Mouse (Mus musculus) midbrain, embryonic 15.5 days (tissue): ENCODE measurements around the gene Dhx40. TPM values are rescaled to one million over a fixed set of nuclear protein-coding genes. Genes with fewer than 3 reads are reported as not detected.
"Not testable (repeated sequence)": the region's sequence is repeated elsewhere in the genome, so short reads cannot be mapped to it uniquely, and the experiment has no call there.

ENCODE experiments used
- ATAC-seq: fragments of 200-750 bp; cut with Nextera tagmentation; replicated peaks from 2 replicates; pipeline ENCODE4 v1.8.0; 2017; ENCODE audit warnings: moderate TSS enrichment
- H3K27ac ChIP-seq: fragments of 300-500 bp; sonication (generic); 2 replicates; pipeline ENCODE4 v1.5.1; 2015; ENCODE audit warnings: mild to moderate bottlenecking, inconsistent platforms
- H3K27me3 ChIP-seq: fragments of 300-500 bp; sonication (generic); replicated peaks from 2 replicates; pipeline ENCODE4 v1.6.1; 2015; ENCODE audit warnings: inconsistent platforms
- H3K36me3 ChIP-seq: fragments of 300-500 bp; sonication (generic); replicated peaks from 2 replicates; pipeline ENCODE4 v1.6.1; 2015; ENCODE audit warnings: inconsistent platforms
- H3K4me1 ChIP-seq: fragments of 300-500 bp; sonication (generic); 2 replicates; pipeline ENCODE4 v1.6.1; 2015; ENCODE audit warnings: inconsistent platforms
- H3K4me2 ChIP-seq: fragments of 300-500 bp; sonication (generic); 2 replicates; pipeline ENCODE4 v1.6.1; 2015; ENCODE audit warnings: inconsistent platforms, mild to moderate bottlenecking, moderate library complexity
- H3K4me3 ChIP-seq: fragments of 300-500 bp; sonication (generic); 2 replicates; pipeline ENCODE4 v1.5.1; 2015; ENCODE audit warnings: mild to moderate bottlenecking, inconsistent platforms
- H3K9ac ChIP-seq: fragments of 300-500 bp; sonication (generic); 2 replicates; pipeline ENCODE4 v1.6.1; 2015; ENCODE audit warnings: mild to moderate bottlenecking, inconsistent platforms
- H3K9me3 ChIP-seq: fragments of 300-500 bp; sonication (generic); 2 replicates; pipeline ENCODE4 v1.6.1; 2016; ENCODE audit warnings: inconsistent platforms
- WGBS: fragments of 180-500 bp; shearing (Covaris S2); methylation state at CpG from one replicate; pipeline ENCODE4 v1.1.7; 2015; ENCODE audit warnings: mixed read lengths; 5-methylcytosine and 5-hydroxymethylcytosine counted together
- polyA plus RNA-seq: library from polyadenylated mRNA; unstranded; fragments of >200 nt; fragmentation: Nextera tagmentation; extraction: Ambion mirVana; gene quantifications from 2 replicates; pipeline ENCODE4 v1.2.1, GENCODE M21; 2015

Gene Dhx40
- polyA plus RNA-seq, 1 experiment from 2014 or later: 21.7 TPM

GRCm38 (mm10) chr11:86813256-86813655 is 5.7 kb upstream of the Dhx40 start:
- not testable (repeated sequence) for H3K4me3 ChIP-seq, H3K27me3 ChIP-seq, H3K27ac ChIP-seq, H3K9me3 ChIP-seq, ATAC-seq, H3K9ac ChIP-seq, H3K4me1 ChIP-seq, H3K36me3 ChIP-seq, H3K4me2 ChIP-seq
- WGBS: 75% methylated on average over 5 of the region's 11 CpGs

- H3K4me2 ChIP-seq: no peak overlapping the region
- no peak overlapping the region for H3K4me3 ChIP-seq
- H3K4me1 ChIP-seq: peaks cover 12% of the 10 kb centered on the region
- H3K9ac ChIP-seq: no peak overlapping the region
- H3K9me3 ChIP-seq: no peaks in the 10 kb centered on the region
- H3K36me3 ChIP-seq: no peaks in the 10 kb centered on the region; the same call in 1 of the 2 replicates
- no peak for ATAC-seq
- H3K27me3 ChIP-seq: no peaks in the 10 kb centered on the region
- no peak overlapping the region for H3K27ac ChIP-seq
- 87% methylated on average over 1 of the region's 1 CpGs for WGBS
Measured at GRCm38 (mm10) chr11:86811326-86811630, 3.7 kb upstream of the Dhx40 start.

- Histone ChIP-seq H3K27ac (no peak overlapping the region), H3K36me3 (no peaks in the 10 kb centered on the region; the same call in 1 of the 2 replicates), H3K9me3 (no peaks in the 10 kb centered on the region), H3K4me2 (no peak overlapping the region), H3K9ac (no peak overlapping the region), H3K4me3 (no peak overlapping the region), H3K27me3 (no peaks in the 10 kb centered on the region), H3K4me1 (peaks cover 14% of the 10 kb centered on the region)
- no peak for ATAC-seq
- 81% methylated on average over 2 of the region's 2 CpGs for WGBS
Measured at GRCm38 (mm10) chr11:86810572-86811325, 3.2 kb upstream of the Dhx40 start.

- Histone ChIP-seq H3K4me2 (no peak overlapping the region), H3K9me3 (no peaks in the 10 kb centered on the region), H3K27ac (no peak overlapping the region), H3K4me1 (peaks cover 14% of the 10 kb centered on the region), H3K36me3 (no peaks in the 10 kb centered on the region; the same call in 1 of the 2 replicates), H3K4me3 (no peak overlapping the region), H3K27me3 (no peaks in the 10 kb centered on the region), H3K9ac (no peak overlapping the region)
- 72% methylated on average over 4 of the region's 4 CpGs for WGBS
- ATAC-seq: no peak
Measured at GRCm38 (mm10) chr11:86809828-86810227, 2.3 kb upstream of the Dhx40 start.

DNA sequence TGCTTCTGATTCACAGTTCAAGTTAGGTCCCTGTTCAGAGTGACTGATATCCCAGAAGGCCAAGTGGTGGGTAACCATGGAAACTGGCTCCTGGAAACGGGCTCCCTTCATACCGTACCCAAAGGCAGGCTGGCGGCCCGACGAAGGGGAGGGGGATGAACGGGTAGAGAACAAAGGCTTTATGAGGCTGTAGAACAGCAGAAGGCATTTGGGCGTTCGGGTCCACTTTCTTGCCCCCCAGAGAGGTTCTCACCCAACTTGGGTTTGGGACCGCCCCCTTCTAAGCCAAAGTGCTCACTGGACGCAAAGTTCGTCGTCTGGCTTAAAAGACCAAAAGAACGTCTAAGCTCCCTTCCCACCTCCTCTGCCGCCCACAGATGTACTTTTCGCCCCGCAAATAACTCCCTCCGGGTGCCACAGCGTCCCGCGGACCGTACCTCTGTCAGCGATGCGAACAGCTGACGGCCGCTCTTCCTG is 507 bp downstream of the Dhx40 start:
- Histone ChIP-seq H3K27ac (peak overlapping the region; percentile 85), H3K9me3 (no peaks in the 10 kb centered on the region), H3K27me3 (no peaks in the 10 kb centered on the region), H3K9ac (peak overlapping the region; percentile 60), H3K4me1 (peaks cover 14% of the 10 kb centered on the region), H3K36me3 (peaks cover 7% of the 10 kb centered on the region), H3K4me3 (peak overlapping the region; percentile 97), H3K4me2 (peak overlapping the region; percentile 59)
- WGBS: under 1% methylated on average over 25 of the region's 25 CpGs
- peak; percentile 93 for ATAC-seq

DNA sequence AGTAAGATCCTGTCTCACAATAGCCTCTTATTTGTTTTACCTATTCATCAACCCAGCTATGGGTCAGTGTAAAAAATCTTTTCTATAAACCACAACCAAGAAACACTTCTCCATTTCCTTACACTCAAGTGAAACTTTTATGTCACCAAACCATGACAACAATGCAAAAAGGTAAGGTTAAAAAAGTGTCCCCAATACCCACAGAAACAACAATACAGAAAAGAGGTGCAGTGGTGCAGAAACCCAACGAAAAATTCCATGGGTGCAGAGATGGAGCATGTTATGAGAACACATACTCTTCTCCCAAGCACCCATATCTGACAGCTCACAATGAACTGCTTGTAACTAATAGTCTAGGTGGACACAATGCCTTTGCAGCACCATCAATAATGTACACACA is 13.4 kb downstream of the Dhx40 start:
- Histone ChIP-seq H3K27ac (no peak overlapping the region), H3K4me1 (no peaks in the 10 kb centered on the region), H3K36me3 (peaks cover 27% of the 10 kb centered on the region; the same call in 1 of the 2 replicates), H3K4me2 (no peak overlapping the region), H3K9me3 (no peaks in the 10 kb centered on the region), H3K27me3 (no peaks in the 10 kb centered on the region), H3K4me3 (no peak overlapping the region), H3K9ac (no peak overlapping the region)
- ATAC-seq: no peak
- 71% methylated on average over 1 of the region's 1 CpGs for WGBS

DNA sequence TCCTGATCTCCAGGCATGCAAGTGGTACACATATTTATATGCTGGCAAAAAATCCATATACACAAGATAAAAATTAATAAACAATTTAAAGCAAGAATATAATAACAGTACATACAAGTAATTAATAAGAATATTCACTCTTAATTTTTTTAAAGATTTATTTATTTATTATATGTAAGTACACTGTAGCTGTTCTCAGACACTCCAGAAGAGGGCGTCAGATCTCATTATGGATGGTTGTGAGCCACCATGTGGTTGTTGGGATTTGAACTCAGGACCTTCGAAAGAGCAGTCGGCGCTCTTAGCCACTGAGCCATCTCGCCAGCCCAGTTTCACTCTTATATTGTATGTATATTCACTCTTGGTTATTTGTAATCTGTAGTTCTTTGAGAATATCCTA is 20.1 kb downstream of the Dhx40 start:
- H3K9me3 ChIP-seq, H3K4me1 ChIP-seq, H3K27ac ChIP-seq, H3K27me3 ChIP-seq, H3K4me3 ChIP-seq, ATAC-seq, H3K4me2 ChIP-seq, H3K9ac ChIP-seq: not testable (repeated sequence)
- 93% methylated on average over 5 of the region's 5 CpGs for WGBS
- H3K36me3 ChIP-seq: peaks cover 34% of the 10 kb centered on the region

DNA sequence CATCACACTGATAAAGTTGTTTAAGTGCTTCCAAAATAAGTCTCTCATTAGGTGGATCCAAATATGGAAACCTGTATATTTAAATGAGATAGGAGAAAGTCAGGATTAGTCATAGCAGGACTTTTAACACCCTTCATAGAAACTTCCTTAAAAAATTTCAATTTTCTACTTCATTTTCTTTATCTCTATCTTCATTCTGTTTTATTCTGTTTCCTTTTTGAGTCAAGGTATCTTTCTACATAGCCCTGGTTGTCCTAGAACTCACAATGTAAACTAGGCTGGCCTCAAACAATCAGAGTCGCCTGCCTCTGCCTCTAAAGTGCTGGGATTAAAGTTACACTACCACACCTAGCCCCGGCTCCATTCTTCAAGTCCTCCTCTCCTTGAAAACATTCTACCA is 21.8 kb downstream of the Dhx40 start:
- peaks cover 42% of the 10 kb centered on the region for H3K36me3 ChIP-seq
- H3K4me2 ChIP-seq: no peak overlapping the region
- no peak for ATAC-seq

DNA sequence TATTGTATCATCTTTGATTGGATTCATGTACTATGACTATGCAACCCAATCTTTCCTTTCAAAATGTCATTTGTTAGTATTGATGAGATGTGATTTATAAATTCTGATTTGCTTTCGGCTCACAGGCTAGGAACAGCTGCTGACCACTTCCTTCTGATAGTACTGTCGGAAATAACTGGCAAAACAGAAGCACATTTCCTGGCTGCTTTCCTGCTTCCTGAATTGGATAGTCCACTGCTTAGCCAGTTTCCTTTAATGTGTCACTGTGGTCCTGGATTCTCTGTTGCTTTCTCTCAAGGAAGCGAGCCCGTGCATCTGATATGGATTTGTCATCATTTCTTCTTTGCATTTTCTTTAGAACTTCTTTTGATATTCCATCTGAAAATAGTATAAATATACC is 37.7 kb downstream of the Dhx40 start:
- H3K27ac ChIP-seq: no peak overlapping the region
- no peaks in the 10 kb centered on the region for H3K4me1 ChIP-seq
- WGBS: 89% methylated on average over 4 of the region's 4 CpGs
- H3K36me3 ChIP-seq: peaks cover 24% of the 10 kb centered on the region; the same call in 1 of the 2 replicates
- no peak overlapping the region for H3K4me3 ChIP-seq
- no peak overlapping the region for H3K4me2 ChIP-seq
- no peaks in the 10 kb centered on the region for H3K27me3 ChIP-seq
- ATAC-seq: no peak
- H3K9ac ChIP-seq: no peak overlapping the region
- no peaks in the 10 kb centered on the region for H3K9me3 ChIP-seq

More for the DNA sequence above, 21.8 kb downstream of the Dhx40 start:
- 94% methylated on average over 2 of the region's 2 CpGs for WGBS
- H3K4me1 ChIP-seq: no peaks in the 10 kb centered on the region
- no peak overlapping the region for H3K4me3 ChIP-seq
- no peaks in the 10 kb centered on the region for H3K9me3 ChIP-seq
- no peaks in the 10 kb centered on the region for H3K27me3 ChIP-seq
- no peak overlapping the region for H3K27ac ChIP-seq
- H3K9ac ChIP-seq: no peak overlapping the region

DNA sequence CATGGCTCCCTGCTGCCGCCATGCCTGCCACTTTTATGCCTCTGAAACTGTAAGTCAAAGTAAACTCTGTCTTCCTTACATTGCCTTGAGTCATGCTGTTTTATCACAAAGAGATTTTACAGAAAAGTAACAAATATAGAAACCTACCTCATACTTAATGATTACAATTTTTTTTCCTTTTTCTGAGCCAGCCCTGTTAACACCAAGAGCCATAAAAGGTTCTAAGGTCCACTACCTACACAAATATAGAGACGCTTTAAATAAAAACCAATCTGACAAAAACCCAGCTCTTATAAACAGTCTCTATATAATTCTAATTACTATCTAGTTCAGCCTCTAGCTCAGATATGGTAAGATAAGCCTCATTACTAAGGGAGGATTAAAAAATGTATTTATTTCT is 43.0 kb downstream of the Dhx40 start:
- Histone ChIP-seq H3K9me3 (no peaks in the 10 kb centered on the region), H3K4me2 (no peak overlapping the region), H3K27ac (no peak overlapping the region), H3K4me1 (no peaks in the 10 kb centered on the region), H3K9ac (no peak overlapping the region), H3K36me3 (no peaks in the 10 kb centered on the region), H3K27me3 (no peaks in the 10 kb centered on the region), H3K4me3 (no peak overlapping the region)
- 93% methylated on average over 2 of the region's 2 CpGs for WGBS
- ATAC-seq: no peak

DNA sequence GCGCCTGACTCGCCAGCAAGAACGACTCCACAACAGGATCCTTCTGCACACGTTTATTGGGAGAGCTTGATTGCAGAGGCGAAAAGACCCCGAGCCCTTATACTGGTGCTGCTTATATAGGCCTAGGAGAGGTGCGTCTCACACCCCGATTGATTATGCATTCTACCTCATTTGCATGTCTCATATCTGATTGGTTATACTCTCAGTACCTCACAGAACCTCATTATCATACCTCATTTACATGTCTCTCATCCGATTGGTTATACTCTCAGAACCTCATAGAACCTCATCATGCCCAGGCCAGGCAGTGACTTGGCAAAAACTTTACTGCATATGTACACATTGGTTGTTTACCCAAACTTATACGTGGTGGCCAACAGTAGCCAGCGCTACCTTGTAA is 44.4 kb downstream of the Dhx40 start:
- H3K27me3 ChIP-seq, H3K4me1 ChIP-seq, H3K4me2 ChIP-seq, ATAC-seq, H3K4me3 ChIP-seq, H3K9ac ChIP-seq, H3K9me3 ChIP-seq, H3K27ac ChIP-seq, H3K36me3 ChIP-seq: not testable (repeated sequence)
- WGBS: 91% methylated on average over 11 of the region's 11 CpGs

GRCm38 (mm10) chr11:86760357-86760756 is 47.2 kb downstream of the Dhx40 start:
- H3K4me1 ChIP-seq: peaks cover 18% of the 10 kb centered on the region

GRCm38 (mm10) chr11:86759886-86760285 is 47.7 kb downstream of the Dhx40 start:
- no peak for ATAC-seq
- 96% methylated on average over 2 of the region's 2 CpGs for WGBS
- no peaks in the 10 kb centered on the region for H3K36me3 ChIP-seq
- no peak overlapping the region for H3K9ac ChIP-seq
- H3K4me1 ChIP-seq: peaks cover 23% of the 10 kb centered on the region
- H3K9me3 ChIP-seq: no peaks in the 10 kb centered on the region
- no peak overlapping the region for H3K4me2 ChIP-seq
- H3K27me3 ChIP-seq: no peaks in the 10 kb centered on the region
- no peak overlapping the region for H3K4me3 ChIP-seq
- no peak overlapping the region for H3K27ac ChIP-seq

More at GRCm38 (mm10) chr11:86760357-86760756, 47.2 kb downstream of the Dhx40 start:
- no peak for ATAC-seq
- Histone ChIP-seq H3K27me3 (no peaks in the 10 kb centered on the region), H3K36me3 (no peaks in the 10 kb centered on the region), H3K9me3 (no peaks in the 10 kb centered on the region), H3K27ac (no peak overlapping the region), H3K4me3 (no peak overlapping the region), H3K4me2 (no peak overlapping the region), H3K9ac (no peak overlapping the region)
